Mouse (Mus musculus) liver, embryonic 11.5 days (tissue): ENCODE data around the gene Lmod3. TPM values are rescaled to one million over a fixed set of nuclear protein-coding genes. Genes with fewer than 3 reads are reported as not detected.

Source experiments
- ATAC-seq: fragments of 200-750 bp; cut with Nextera tagmentation; replicated peaks from 2 replicates; pipeline ENCODE4 v1.8.0; 2017; ENCODE audit warnings: moderate number of reproducible peaks, mild to moderate bottlenecking, moderate TSS enrichment, moderate library complexity; ENCODE audit not compliant: low FRiP score
- DNase-seq: peaks from one replicate; pipeline ENCODE4 v3.0.0-alpha.2; 2017; ENCODE audit warnings: low spot score
- H3K27ac ChIP-seq: fragments of 300-500 bp; sonication (generic); 2 replicates; pipeline ENCODE4 v1.5.1; 2014; ENCODE audit warnings: mild to moderate bottlenecking, low read depth, low read length, control low read depth
- H3K27me3 ChIP-seq: fragments of 300-500 bp; sonication (generic); replicated peaks from 2 replicates; pipeline ENCODE4 v1.6.1; 2014; ENCODE audit warnings: low read length, mixed read lengths; ENCODE audit not compliant: control insufficient read depth, insufficient read depth
- H3K36me3 ChIP-seq: fragments of 300-500 bp; sonication (generic); 2 replicates; pipeline ENCODE4 v1.6.1; 2014; ENCODE audit warnings: mild to moderate bottlenecking, low read length, moderate library complexity, mixed read lengths; ENCODE audit not compliant: control insufficient read depth, insufficient read depth
- H3K4me1 ChIP-seq: fragments of 300-500 bp; sonication (generic); replicated peaks from 2 replicates; pipeline ENCODE4 v1.6.1; 2014; ENCODE audit warnings: low read length, mixed read lengths; ENCODE audit not compliant: control insufficient read depth, insufficient read depth
- H3K4me2 ChIP-seq: fragments of 300-500 bp; sonication (generic); 2 replicates; pipeline ENCODE4 v1.6.1; 2014; ENCODE audit warnings: mild to moderate bottlenecking, control low read depth, moderate library complexity
- H3K4me3 ChIP-seq: fragments of 300-500 bp; sonication (generic); 2 replicates; pipeline ENCODE4 v1.5.1; 2014; ENCODE audit warnings: low read depth, low read length, control low read depth
- H3K9ac ChIP-seq: fragments of 300-500 bp; sonication (generic); 2 replicates; pipeline ENCODE4 v1.6.1; 2014; ENCODE audit warnings: low read depth, low read length, control low read depth
- H3K9me3 ChIP-seq: fragments of 300-500 bp; sonication (generic); 2 replicates; pipeline ENCODE4 v1.6.1; 2016; ENCODE audit warnings: low read length, inconsistent platforms, mixed read lengths; ENCODE audit not compliant: control insufficient read depth
- WGBS: fragments of 180-500 bp; shearing (Covaris S2); extraction: QIAGEN DNeasy Blood & Tissue Kit; methylation state at CpG from one replicate; pipeline ENCODE4 v1.1.7; 2014; 5-methylcytosine and 5-hydroxymethylcytosine counted together
- polyA plus RNA-seq: library from polyadenylated mRNA; unstranded; fragments of >200 nt; fragmentation: Nextera tagmentation; extraction: Ambion mirVana; gene quantifications from 2 replicates; pipeline ENCODE4 v1.2.1, GENCODE M21; 2014

Lmod3 gene
- polyA plus RNA-seq, 1 experiment from 2014 or later = not detected

DNA sequence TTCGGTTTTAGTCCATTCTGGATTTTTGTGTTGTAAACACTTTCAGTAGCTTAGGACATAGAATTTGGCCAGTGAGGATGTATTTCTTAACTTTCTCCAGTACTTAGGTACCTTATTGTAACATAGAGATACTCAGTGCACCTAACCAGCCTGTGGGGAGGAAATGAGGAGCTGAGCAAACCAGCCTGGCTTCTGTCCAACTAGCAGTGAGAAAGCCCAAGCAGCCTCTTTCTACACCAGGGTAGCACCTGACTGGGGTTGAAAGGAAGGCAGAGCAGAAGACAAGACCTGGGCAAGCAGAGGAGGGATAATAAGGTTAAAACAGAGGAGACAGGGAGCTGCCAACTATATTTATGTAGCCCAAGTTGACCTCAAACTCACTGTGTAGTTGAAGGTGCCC lies 31.1 kb upstream of the Lmod3 start:
- Histone ChIP-seq H3K36me3 (no peaks in the 10 kb centered on the region; the same call in 1 of the 2 replicates), H3K4me3 (no peak overlapping the region), H3K4me1 (no peaks in the 10 kb centered on the region), H3K4me2 (no peak overlapping the region), H3K9me3 (no peaks in the 10 kb centered on the region), H3K9ac (no peak overlapping the region), H3K27me3 (no peaks in the 10 kb centered on the region), H3K27ac (no peak overlapping the region)
- WGBS = 68% methylated on average over 1 of the region's 1 CpGs
- ATAC-seq = no peak
- DNase-seq = no peak

DNA sequence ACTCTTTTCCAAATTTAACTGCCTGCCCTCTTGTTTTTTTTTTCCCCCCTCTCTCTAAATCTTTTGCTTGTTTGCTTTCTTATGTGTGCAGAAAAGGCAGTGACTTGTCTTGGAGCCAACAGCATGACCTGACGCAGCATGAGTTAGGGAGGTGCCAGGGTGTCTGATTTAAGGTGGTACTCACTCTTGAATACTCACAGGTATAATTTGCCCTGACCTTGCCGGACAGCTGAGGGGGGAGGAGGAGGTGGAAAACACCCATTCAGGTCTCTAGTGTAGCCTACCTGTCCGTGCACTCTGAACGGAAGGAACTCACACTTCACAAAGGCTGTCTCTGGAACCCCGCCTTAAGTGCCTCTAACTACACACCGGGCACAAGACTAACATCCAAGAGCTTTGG lies 26.3 kb upstream of the Lmod3 start:
- H3K4me2 ChIP-seq = no peak overlapping the region
- H3K36me3 ChIP-seq = no peaks in the 10 kb centered on the region
- no peaks in the 10 kb centered on the region for H3K9me3 ChIP-seq
- WGBS = 55% methylated on average over 6 of the region's 6 CpGs
- DNase-seq (no peak), ATAC-seq (no peak)
- no peak overlapping the region for H3K27ac ChIP-seq
- H3K9ac ChIP-seq = no peak overlapping the region
- H3K4me1 ChIP-seq = peaks cover 7% of the 10 kb centered on the region
- no peaks in the 10 kb centered on the region for H3K27me3 ChIP-seq
- H3K4me3 ChIP-seq = no peak overlapping the region

DNA sequence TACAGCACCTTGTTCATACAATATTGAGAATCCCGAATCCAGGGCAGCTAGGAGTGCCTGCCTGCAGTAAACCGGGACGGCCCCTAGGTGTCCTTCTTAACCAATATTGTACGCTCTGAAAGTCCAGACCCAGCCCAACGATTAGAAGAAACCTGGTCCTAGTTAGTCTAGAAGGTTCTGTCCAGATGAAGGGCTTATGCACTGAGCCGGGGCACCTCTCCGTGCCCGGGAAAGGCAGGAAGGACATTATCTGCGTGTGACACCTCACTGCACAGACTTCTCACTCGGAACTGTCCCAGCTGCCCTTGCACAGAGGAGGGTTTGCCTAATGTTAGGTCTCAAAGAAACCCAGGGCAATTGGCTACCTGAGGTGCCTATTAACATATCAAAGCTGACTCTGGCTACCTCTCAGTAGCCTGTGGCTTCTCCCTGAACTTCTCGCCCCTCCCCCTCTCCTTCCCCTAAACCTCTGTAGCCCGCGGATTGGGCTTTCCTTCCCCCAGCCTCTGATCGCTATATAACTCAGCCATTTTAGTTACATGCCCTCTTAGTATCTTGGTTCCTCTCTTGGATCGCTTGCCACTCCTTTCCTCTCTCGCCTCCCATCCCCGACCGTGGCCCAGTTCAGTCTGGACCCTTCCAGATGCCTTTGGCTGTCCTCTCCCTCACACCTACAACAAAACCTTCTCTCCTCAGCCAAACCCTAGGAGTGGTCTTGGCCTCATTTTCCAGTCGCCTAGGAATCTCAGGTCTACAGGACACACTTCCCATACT lies 25.6 kb upstream of the Lmod3 start:
- Histone ChIP-seq H3K27me3 (no peaks in the 10 kb centered on the region), H3K36me3 (no peaks in the 10 kb centered on the region), H3K4me3 (peak overlapping the region; percentile 25), H3K4me1 (peaks cover 7% of the 10 kb centered on the region), H3K27ac (no peak overlapping the region), H3K9me3 (no peaks in the 10 kb centered on the region), H3K9ac (peak overlapping the region; percentile 41; the same call in 1 of the 2 replicates), H3K4me2 (peak overlapping the region; percentile 72)
- 3% methylated on average over 19 of the region's 19 CpGs for WGBS
- ATAC-seq = peak; percentile 76
- peak; percentile 62 for DNase-seq

DNA sequence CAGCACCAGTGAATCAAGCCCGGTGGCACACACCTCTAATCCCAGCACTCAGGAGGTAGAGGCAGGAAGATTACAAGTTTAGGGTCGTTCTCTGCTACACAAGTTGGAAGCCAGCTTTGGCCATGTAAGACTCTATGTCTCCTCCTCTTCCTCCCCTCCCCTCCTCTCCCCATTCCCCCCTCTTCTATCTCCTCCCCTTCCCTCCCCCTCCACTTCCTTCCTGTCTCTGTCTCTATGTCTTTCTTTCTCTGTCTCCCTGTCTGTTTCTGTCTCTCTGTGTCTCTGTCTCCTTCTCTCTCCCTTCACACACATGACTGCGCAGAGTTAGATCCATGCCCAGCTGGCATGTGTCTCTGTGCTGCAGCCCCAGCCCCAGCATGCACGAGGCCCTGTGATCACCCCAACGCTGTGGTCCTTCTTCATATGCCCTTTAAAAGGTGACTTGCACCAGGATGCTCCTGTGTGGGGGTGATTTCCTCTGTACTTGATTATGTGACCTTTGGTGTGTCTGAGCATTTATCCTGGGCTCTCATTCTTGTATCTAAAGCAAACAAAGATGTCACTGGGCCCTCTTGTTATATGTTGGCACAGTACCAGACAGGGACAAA lies 24.4 kb upstream of the Lmod3 start:
- H3K36me3 ChIP-seq = no peaks in the 10 kb centered on the region
- no peak overlapping the region for H3K4me3 ChIP-seq
- no peak overlapping the region for H3K9ac ChIP-seq
- no peaks in the 10 kb centered on the region for H3K27me3 ChIP-seq
- ATAC-seq (no peak), DNase-seq (no peak)
- no peak overlapping the region for H3K27ac ChIP-seq
- 54% methylated on average over 5 of the region's 5 CpGs for WGBS
- peaks cover 7% of the 10 kb centered on the region for H3K4me1 ChIP-seq
- H3K9me3 ChIP-seq = no peaks in the 10 kb centered on the region
- H3K4me2 ChIP-seq = no peak overlapping the region

DNA sequence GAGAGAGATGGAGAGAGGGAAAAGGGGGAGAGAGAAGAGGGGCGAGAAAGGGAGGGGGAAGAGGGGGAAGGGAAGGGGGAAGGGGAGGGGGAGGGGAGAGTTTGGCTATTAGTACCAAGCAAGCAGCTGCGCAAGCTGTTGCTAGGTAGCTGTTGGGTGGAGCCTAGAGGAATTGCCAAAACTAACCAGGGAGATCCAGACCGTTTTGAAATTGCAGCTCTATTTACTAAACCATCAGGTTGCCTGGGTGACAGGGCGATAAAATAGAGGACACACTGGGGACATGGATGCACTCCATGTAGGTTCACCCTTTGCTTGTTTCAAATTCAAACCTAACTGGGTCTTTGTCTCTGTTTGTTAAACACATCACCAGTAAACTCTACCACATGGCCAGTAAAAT lies 23.8 kb upstream of the Lmod3 start:
- H3K36me3 ChIP-seq = no peaks in the 10 kb centered on the region
- H3K4me2 ChIP-seq = no peak overlapping the region
- 49% methylated on average over 4 of the region's 4 CpGs for WGBS
- peaks cover 7% of the 10 kb centered on the region for H3K4me1 ChIP-seq
- H3K4me3 ChIP-seq = no peak overlapping the region
- H3K9ac ChIP-seq = no peak overlapping the region
- H3K27me3 ChIP-seq = no peaks in the 10 kb centered on the region
- no peaks in the 10 kb centered on the region for H3K9me3 ChIP-seq
- ATAC-seq (no peak), DNase-seq (no peak)
- H3K27ac ChIP-seq = no peak overlapping the region

DNA sequence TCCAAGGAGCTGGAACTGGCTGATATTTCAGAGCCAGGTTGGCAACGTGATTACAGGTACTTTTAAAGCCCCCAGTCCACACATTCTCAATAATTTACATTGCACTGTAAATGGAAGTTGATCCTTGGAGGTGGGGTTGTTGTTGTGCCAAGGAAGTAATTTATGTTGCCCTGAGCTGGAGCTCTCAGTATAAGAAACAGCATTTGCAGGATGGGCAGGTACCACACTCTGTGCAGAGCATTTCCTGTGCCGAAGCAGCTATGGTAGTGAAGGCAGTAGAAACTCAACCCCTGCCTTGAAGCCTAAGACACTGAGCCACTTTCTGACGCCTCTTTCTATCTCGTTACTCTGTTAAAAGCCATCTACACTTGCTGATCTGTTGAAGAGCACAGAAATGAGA lies 23.2 kb upstream of the Lmod3 start:
- no peak overlapping the region for H3K4me3 ChIP-seq
- WGBS = 56% methylated on average over 4 of the region's 4 CpGs
- no peak overlapping the region for H3K27ac ChIP-seq
- no peaks in the 10 kb centered on the region for H3K36me3 ChIP-seq
- no peak overlapping the region for H3K4me2 ChIP-seq
- H3K9ac ChIP-seq = no peak overlapping the region
- no peaks in the 10 kb centered on the region for H3K27me3 ChIP-seq
- H3K4me1 ChIP-seq = peaks cover 7% of the 10 kb centered on the region
- ATAC-seq = no peak
- DNase-seq = no peak
- no peaks in the 10 kb centered on the region for H3K9me3 ChIP-seq

DNA sequence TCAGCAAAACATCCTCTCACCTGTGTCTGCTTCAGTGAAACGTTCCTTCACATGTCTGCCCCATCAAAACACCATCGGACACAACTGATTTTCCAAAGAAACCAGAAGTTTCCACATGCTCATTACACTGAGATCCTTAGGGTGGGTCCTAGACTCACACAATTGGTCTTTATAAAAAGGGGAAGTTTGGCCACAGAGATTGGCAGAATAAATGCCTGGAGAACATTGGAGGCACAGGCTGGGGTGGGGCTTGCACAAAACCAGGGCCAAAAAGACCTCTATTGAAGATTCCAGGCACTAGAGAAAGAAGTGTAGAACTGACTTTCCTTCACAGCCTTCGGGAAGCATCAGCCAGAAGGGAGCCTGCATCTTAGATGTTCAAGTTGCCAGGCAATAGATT lies 21.2 kb upstream of the Lmod3 start:
- no peak for ATAC-seq
- Histone ChIP-seq H3K27ac (no peak overlapping the region), H3K27me3 (no peaks in the 10 kb centered on the region), H3K9ac (no peak overlapping the region), H3K4me3 (no peak overlapping the region), H3K4me1 (peaks cover 7% of the 10 kb centered on the region), H3K36me3 (no peaks in the 10 kb centered on the region), H3K4me2 (no peak overlapping the region), H3K9me3 (no peaks in the 10 kb centered on the region)
- DNase-seq = no peak
- 75% methylated on average over 3 of the region's 3 CpGs for WGBS

DNA sequence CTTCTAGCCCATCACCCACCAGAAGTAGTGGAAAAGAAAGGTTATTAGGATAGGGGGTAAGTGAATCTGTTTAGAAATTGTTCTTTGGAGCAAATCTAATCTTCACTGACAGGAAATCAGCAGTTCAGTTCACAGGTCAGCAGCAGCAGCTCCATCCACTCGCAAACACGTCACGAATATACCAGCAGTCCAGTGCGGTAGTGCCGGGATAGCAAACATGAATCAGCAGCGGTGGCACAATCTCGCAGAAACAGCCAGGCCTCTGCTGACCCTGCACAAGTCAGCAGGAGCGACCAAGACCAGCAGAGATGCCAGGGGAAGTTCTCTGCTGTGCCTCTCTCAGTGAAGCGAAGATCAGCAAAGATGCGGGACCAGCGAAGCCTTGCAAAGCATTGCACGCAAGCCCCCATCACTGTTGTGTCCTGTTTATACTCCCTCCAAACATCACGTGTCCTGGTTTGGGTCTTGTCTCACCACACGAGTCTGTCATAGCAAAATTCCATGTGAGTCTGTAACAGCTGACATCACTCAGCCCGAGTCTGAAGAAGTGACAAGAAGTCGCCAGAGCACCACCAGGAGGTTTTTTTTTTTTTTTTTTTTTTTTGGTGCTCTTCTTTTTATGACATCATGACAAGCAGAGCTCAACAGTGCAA lies 20.6 kb upstream of the Lmod3 start:
- no peak overlapping the region for H3K9ac ChIP-seq
- H3K36me3 ChIP-seq = no peaks in the 10 kb centered on the region
- no peaks in the 10 kb centered on the region for H3K27me3 ChIP-seq
- no peak overlapping the region for H3K4me3 ChIP-seq
- DNase-seq (no peak), ATAC-seq (no peak)
- 71% methylated on average over 16 of the region's 16 CpGs for WGBS
- H3K27ac ChIP-seq = no peak overlapping the region
- H3K4me1 ChIP-seq = peaks cover 3% of the 10 kb centered on the region
- no peaks in the 10 kb centered on the region for H3K9me3 ChIP-seq
- no peak overlapping the region for H3K4me2 ChIP-seq
